Mouse (Mus musculus) CH12.LX (cell line): ENCODE results near the gene Nkx2-5. TPM values are rescaled to one million over a fixed set of nuclear protein-coding genes. Genes with fewer than 3 reads are reported as not detected.

ENCODE experiments used
- DNase-seq: peaks from one replicate; pipeline ENCODE4 v3.0.0-alpha.2; 2013; ENCODE audit errors: extremely low read depth
- H3K27ac ChIP-seq: 2 replicates; pipeline ENCODE4 v1.5.1; 2012; ENCODE audit warnings: low read depth, mild to moderate bottlenecking, control low read depth, moderate library complexity; ENCODE audit not compliant: insufficient read depth
- H3K27me3 ChIP-seq: replicated peaks from 2 replicates; pipeline ENCODE3; 2012; ENCODE audit warnings: inconsistent platforms
- H3K36me3 ChIP-seq, 2 experiments: replicated peaks in 1 of 2; 2 replicates each; pipeline versions ENCODE3 to v1.6.1; 2012; ENCODE audit warnings: inconsistent platforms in 1 of 2, low read length in 1 of 2, mild to moderate bottlenecking in 1 of 2, mixed read lengths in 1 of 2, moderate library complexity in 1 of 2; ENCODE audit not compliant: control insufficient read depth in 1 of 2, insufficient read depth in 1 of 2
- H3K4me1 ChIP-seq, 2 experiments: 2 replicates each; pipeline ENCODE4 v1.6.1; 2012; ENCODE audit warnings: inconsistent platforms in 1 of 2, moderate library complexity in 1 of 2; ENCODE audit not compliant: insufficient read depth in 2 of 2, control insufficient read depth in 1 of 2
- H3K4me2 ChIP-seq: 2 replicates; pipeline ENCODE4 v1.6.1; 2012; ENCODE audit warnings: low read depth, mild to moderate bottlenecking, control low read depth; ENCODE audit not compliant: poor library complexity, insufficient read depth, severe bottlenecking
- H3K4me3 ChIP-seq, 3 experiments: fragments of 150-350 bp in 1 of 3; sonication (generic) in 1 of 3; replicated peaks in 1 of 3; 2 replicates each; pipeline versions ENCODE3 to v1.5.1; 2011 to 2012; ENCODE audit warnings: low read depth in 2 of 3, low read length in 2 of 3, mild to moderate bottlenecking in 2 of 3, moderate library complexity in 2 of 3, control low read depth in 1 of 3, improper control_type of control experiment in 1 of 3, inconsistent platforms in 1 of 3, mixed read lengths in 1 of 3; ENCODE audit not compliant: poor library complexity in 1 of 3
- H3K79me2 ChIP-seq: replicated peaks from 2 replicates; pipeline ENCODE4 v1.6.1; 2012; ENCODE audit warnings: mild to moderate bottlenecking, moderate library complexity; ENCODE audit not compliant: control insufficient read depth, poor library complexity, insufficient read depth, severe bottlenecking; ENCODE audit errors: extremely low read depth
- H3K9ac ChIP-seq: 2 replicates; pipeline ENCODE4 v1.6.1; 2012; ENCODE audit warnings: low read depth, mild to moderate bottlenecking, control low read depth, moderate library complexity; ENCODE audit not compliant: insufficient read depth
- H3K9me3 ChIP-seq: replicated peaks from 2 replicates; pipeline ENCODE3; 2012; ENCODE audit warnings: low read length, inconsistent platforms, mixed read lengths
- CHD1 ChIP-seq: IDR thresholded peaks from 2 replicates; pipeline ENCODE4 v1.6.1; 2012; ENCODE audit warnings: low read depth, low read length, improper control_type of control experiment, inconsistent platforms
- CHD2 ChIP-seq: IDR thresholded peaks from 2 replicates; pipeline ENCODE4 v1.6.1; 2011; ENCODE audit warnings: low read length, improper control_type of control experiment
- CTCF ChIP-seq, 2 experiments: IDR thresholded peaks in 1 of 2; conservative IDR thresholded peaks in 1 of 2; 2 replicates each; pipeline ENCODE4 v1.5.1; 2011 to 2012; ENCODE audit warnings: low read depth in 2 of 2, low read length in 2 of 2, improper control_type of control experiment in 1 of 2, inconsistent platforms in 1 of 2, mild to moderate bottlenecking in 1 of 2, moderate library complexity in 1 of 2
- E2F4 ChIP-seq: IDR thresholded peaks from 2 replicates; pipeline ENCODE4 v1.6.1; 2011; ENCODE audit warnings: low read depth, low read length, improper control_type of control experiment; ENCODE audit not compliant: insufficient replicate concordance
- ELF1 ChIP-seq: IDR thresholded peaks from 2 replicates; pipeline ENCODE4 v1.6.1; 2014; ENCODE audit warnings: low read depth, mild to moderate bottlenecking, inconsistent platforms, low read length, improper control_type of control experiment
- GABPA ChIP-seq: IDR thresholded peaks from 2 replicates; pipeline ENCODE4 v1.6.1; 2012; ENCODE audit warnings: low read depth, low read length, improper control_type of control experiment, inconsistent platforms; ENCODE audit not compliant: insufficient replicate concordance
- JUN ChIP-seq: IDR thresholded peaks from 2 replicates; pipeline ENCODE4 v1.6.1; 2011; ENCODE audit warnings: low read depth, mild to moderate bottlenecking, low read length, improper control_type of control experiment, moderate library complexity; ENCODE audit not compliant: insufficient read depth
- JUND ChIP-seq: conservative IDR thresholded peaks from 2 replicates; pipeline ENCODE4 v1.6.1; 2011; ENCODE audit warnings: low read depth, low read length, improper control_type of control experiment
- KAT2A ChIP-seq: IDR thresholded peaks from 2 replicates; pipeline ENCODE4 v1.6.1; 2012; ENCODE audit warnings: low read length, improper control_type of control experiment, inconsistent platforms; ENCODE audit not compliant: insufficient replicate concordance
- MAFK ChIP-seq: IDR thresholded peaks from 2 replicates; pipeline ENCODE4 v1.6.1; 2011; ENCODE audit warnings: low read length, improper control_type of control experiment; ENCODE audit not compliant: insufficient replicate concordance
- MAX ChIP-seq: IDR thresholded peaks from 2 replicates; pipeline ENCODE4 v1.6.1; 2011; ENCODE audit warnings: low read length, improper control_type of control experiment
- MAZ ChIP-seq: IDR thresholded peaks from 2 replicates; pipeline ENCODE4 v1.6.1; 2012; ENCODE audit warnings: low read depth, mild to moderate bottlenecking, inconsistent platforms, low read length, improper control_type of control experiment, moderate library complexity
- MEF2A ChIP-seq: IDR thresholded peaks from 2 replicates; pipeline ENCODE4 v1.6.1; 2014; ENCODE audit warnings: low read depth, mild to moderate bottlenecking, inconsistent platforms, low read length, improper control_type of control experiment, borderline replicate concordance
- MXI1 ChIP-seq: IDR thresholded peaks from 2 replicates; pipeline ENCODE4 v1.6.1; 2011; ENCODE audit warnings: mild to moderate bottlenecking, low read depth, low read length, improper control_type of control experiment
- MYC ChIP-seq: IDR thresholded peaks from 2 replicates; pipeline ENCODE4 v1.6.1; 2011; ENCODE audit warnings: low read depth, mild to moderate bottlenecking, improper control_type of control experiment, low read length
- NELFE ChIP-seq: IDR thresholded peaks from 2 replicates; pipeline ENCODE4 v1.6.1; 2011; ENCODE audit warnings: low read depth, low read length, improper control_type of control experiment
- NRF1 ChIP-seq: IDR thresholded peaks from 2 replicates; pipeline ENCODE4 v1.6.1; 2014; ENCODE audit warnings: low read depth, mild to moderate bottlenecking, inconsistent platforms, low read length, improper control_type of control experiment, moderate library complexity
- PAX5 ChIP-seq: IDR thresholded peaks from 2 replicates; pipeline ENCODE4 v1.6.1; 2012; ENCODE audit warnings: low read length, inconsistent platforms, mixed read lengths
- POLR2A ChIP-seq: IDR thresholded peaks from 2 replicates; pipeline ENCODE4 v1.6.1; 2011; ENCODE audit warnings: low read depth, mild to moderate bottlenecking, improper control_type of control experiment, low read length
- POLR2AphosphoS2 ChIP-seq: IDR thresholded peaks from 2 replicates; pipeline ENCODE4 v1.6.1; 2011; ENCODE audit warnings: low read depth, low read length, improper control_type of control experiment
- RCOR1 ChIP-seq: conservative IDR thresholded peaks from 2 replicates; pipeline ENCODE4 v1.6.1; 2012; ENCODE audit warnings: low read depth, mild to moderate bottlenecking, inconsistent platforms, low read length, improper control_type of control experiment
- SMC3 ChIP-seq: IDR thresholded peaks from 2 replicates; pipeline ENCODE4 v1.6.1; 2011; ENCODE audit warnings: low read depth, low read length, improper control_type of control experiment
- TBP ChIP-seq: conservative IDR thresholded peaks from 2 replicates; pipeline ENCODE4 v1.6.1; 2011; ENCODE audit warnings: low read depth, low read length, improper control_type of control experiment
- TCF12 ChIP-seq: IDR thresholded peaks from 2 replicates; pipeline ENCODE4 v1.6.1; 2014; ENCODE audit warnings: low read depth, mild to moderate bottlenecking, inconsistent platforms, low read length, improper control_type of control experiment
- USF1 ChIP-seq: IDR thresholded peaks from 2 replicates; pipeline ENCODE4 v1.6.1; 2014; ENCODE audit warnings: low read depth, mild to moderate bottlenecking, inconsistent platforms, low read length, improper control_type of control experiment
- USF2 ChIP-seq: conservative IDR thresholded peaks from 2 replicates; pipeline ENCODE4 v1.6.1; 2011; ENCODE audit warnings: low read depth, low read length, improper control_type of control experiment
- ZC3H11A ChIP-seq: IDR thresholded peaks from 2 replicates; pipeline ENCODE4 v1.6.1; 2012; ENCODE audit warnings: low read depth, mild to moderate bottlenecking, inconsistent platforms, low read length, improper control_type of control experiment
- ZKSCAN1 ChIP-seq: IDR thresholded peaks from 2 replicates; pipeline ENCODE4 v1.6.1; 2012; ENCODE audit warnings: low read depth, inconsistent platforms, low read length, improper control_type of control experiment, borderline replicate concordance
- ZNF384 ChIP-seq: IDR thresholded peaks from 2 replicates; pipeline ENCODE4 v1.6.1; 2012; ENCODE audit warnings: low read depth, low read length, improper control_type of control experiment, inconsistent platforms
- dilution Hi-C: fragments of 300-500 bp; cut with MboI; formaldehyde crosslinking; loops from 2 replicates; pipeline ENCODE4 v1.14.3; 2020; ENCODE audit warnings: low sequenced_read_pairs; ENCODE audit not compliant: extremely low pct_unique_long_range_greater_than_20kb, extremely low pct_ligation_motif_present
- in situ Hi-C: fragments of 300-500 bp; cut with MboI; formaldehyde crosslinking; loops from 3 replicates; pipeline ENCODE4 v1.14.3; 2019; ENCODE audit warnings: low sequenced_read_pairs, low pct_ligation_motif_present, low pct_unique_long_range_greater_than_20kb, mixed read lengths
- polyA plus RNA-seq: library from polyadenylated mRNA; unstranded; fragments of >175 nt; gene quantifications from 2 replicates; pipeline ENCODE4 v1.2.1, GENCODE M21; 2012; ENCODE audit warnings: low read depth; ENCODE audit not compliant: insufficient read length
- total RNA-seq, 2 experiments: library from RNA; depleted of rRNA; stranded (reverse); fragments of 300-350 nt in 1 of 2; fragments of >200 nt in 1 of 2; gene quantifications; 2 replicates each; pipeline ENCODE4 v1.2.3; 2012 to 2014

Nkx2-5 gene
- total and polyA plus RNA-seq, 3 experiments, result not detected

DNA sequence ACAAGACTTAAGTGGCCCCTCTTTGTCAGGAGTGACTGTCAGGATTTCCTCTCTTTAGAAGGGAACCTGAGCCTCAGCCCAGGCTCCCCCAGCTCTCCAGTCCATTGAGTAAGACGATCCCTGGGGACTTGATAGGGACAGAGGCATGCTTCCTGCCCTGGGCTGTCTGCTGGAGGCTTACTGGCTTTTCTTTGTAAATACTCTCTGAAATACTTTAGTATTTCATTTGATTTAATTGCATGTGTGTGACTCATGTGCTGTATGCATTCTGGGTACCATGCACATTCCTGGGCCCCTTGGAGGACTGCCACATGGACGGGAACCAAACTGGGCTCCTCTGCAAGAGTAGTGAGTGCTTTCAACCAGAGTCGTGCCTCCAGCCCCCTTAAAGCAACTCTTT, 43.1 kb upstream of the Nkx2-5 start:
- no peak overlapping the region for H3K27ac ChIP-seq
- TF ChIP-seq JUND, result no peak
- TF ChIP-seq MAX, result no peak
- no peak for TF ChIP-seq RCOR1
- no peak for TF ChIP-seq CHD2
- no peak for TF ChIP-seq CTCF (conservative IDR thresholded peaks at IDR 0.05 in 1 of 2, IDR thresholded peaks at IDR 0.05 in 1 of 2; ENCODE audit: low read depth in 2 of 2, low read length in 2 of 2)
- TF ChIP-seq SMC3, result no peak
- no peak for TF ChIP-seq ZNF384
- no peak for TF ChIP-seq GABPA
- TF ChIP-seq USF1, result no peak
- TF ChIP-seq CHD1, result no peak
- TF ChIP-seq PAX5, result no peak
- H3K27me3 ChIP-seq, result no peaks in the 10 kb centered on the region
- no peak overlapping the region for H3K4me2 ChIP-seq
- H3K36me3 ChIP-seq, result peaks cover 0 to 8% of the 10 kb centered on the region in 2 experiments
- dilution Hi-C loops (no loop called here), in situ Hi-C loops (loop anchor here (5.0 to 10.0 kb wide), 3 partner anchors 106 to 413 kb away; partner anchors contain the start of gene Bnip1)
- H3K9ac ChIP-seq, result no peak overlapping the region
- no peaks in the 10 kb centered on the region for H3K9me3 ChIP-seq
- H3K4me1 ChIP-seq, result peaks cover 3 to 45% of the 10 kb centered on the region in 2 experiments; a peak in 3 of 4 replicates
- no peak overlapping the region for H3K4me3 ChIP-seq
- DNase-seq, result no peak
- H3K79me2 ChIP-seq, result peaks cover 9% of the 10 kb centered on the region; the same call in 1 of the 2 replicates

DNA sequence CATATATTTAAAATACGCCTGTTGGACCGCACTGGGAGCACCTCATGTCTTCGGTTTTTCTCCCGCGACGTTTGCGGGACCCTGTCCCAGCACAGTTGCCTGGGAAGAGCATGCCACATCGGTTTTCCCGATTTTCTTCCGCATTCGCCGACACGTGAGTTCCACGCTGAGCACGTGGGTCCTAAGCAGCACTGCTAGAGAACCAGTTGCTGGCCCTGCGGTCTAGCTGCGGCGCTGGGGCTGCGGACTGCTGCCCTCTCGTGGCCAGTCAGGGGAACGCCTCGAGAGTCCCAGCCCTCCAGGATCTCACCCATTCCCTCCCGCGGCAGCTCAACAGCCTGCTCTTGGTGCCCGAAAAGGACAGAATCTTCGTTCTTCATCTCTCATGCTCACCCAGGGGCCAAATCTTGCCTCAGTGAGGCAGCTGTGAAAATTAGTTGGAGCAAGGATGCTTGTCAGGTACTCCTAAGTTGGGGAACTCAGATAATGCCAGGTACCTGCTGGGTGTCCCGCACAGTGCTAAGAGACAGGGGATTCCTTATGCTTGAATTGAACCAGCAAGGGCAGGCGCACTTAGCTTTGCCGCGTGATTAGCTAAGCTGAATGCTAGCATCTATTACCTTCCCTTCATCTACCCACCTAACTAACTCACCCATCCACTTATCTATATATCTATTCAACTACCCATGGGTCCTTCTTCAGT, 41.4 kb upstream of the Nkx2-5 start:
- H3K4me1 ChIP-seq, result peaks cover 3 to 48% of the 10 kb centered on the region in 2 experiments; a peak in 3 of 4 replicates
- H3K27me3 ChIP-seq, result no peaks in the 10 kb centered on the region
- peaks cover 3% of the 10 kb centered on the region for H3K9me3 ChIP-seq
- dilution Hi-C loops, result no loop called here
- peak overlapping the region; percentile 29; the same call in 1 of the 2 replicates for H3K9ac ChIP-seq
- H3K27ac ChIP-seq, result no peak overlapping the region
- peak overlapping the region; percentile 67 for H3K4me2 ChIP-seq
- peak overlapping the region; percentile 71 to 80 (median 72) for H3K4me3 ChIP-seq
- peak; percentile 79 for DNase-seq
- peaks cover 9% of the 10 kb centered on the region; the same call in 1 of the 2 replicates for H3K79me2 ChIP-seq
- peaks cover 2 to 26% of the 10 kb centered on the region in 2 experiments for H3K36me3 ChIP-seq
- in situ Hi-C loops, result loop anchor here (5.0 to 10.0 kb wide), 3 partner anchors 104 to 411 kb away; partner anchors contain the start of gene Bnip1
- TF ChIP-seq NRF1 (peak; percentile 44; the same call in 1 of the 2 replicates), TBP (no peak), USF2 (peak; percentile 77), ELF1 (peak; percentile 89), ZNF384 (no peak), MAFK (no peak), MXI1 (peak; percentile 100), ZC3H11A (peak; percentile 88), KAT2A (no peak), RCOR1 (no peak), CTCF (conservative IDR thresholded peaks at IDR 0.05 in 1 of 2, IDR thresholded peaks at IDR 0.05 in 1 of 2; ENCODE audit: low read depth in 2 of 2, low read length in 2 of 2) (peak; percentile 72 to 97), ZKSCAN1 (no peak), JUN (no peak), MAZ (no peak), NELFE (peak; percentile 51; the same call in 1 of the 2 replicates), MYC (peak; percentile 100), E2F4 (no peak), MEF2A (peak; percentile 80; the same call in 1 of the 2 replicates), POLR2AphosphoS2 (no peak), TCF12 (peak; percentile 67; the same call in 1 of the 2 replicates), CHD2 (no peak), MAX (peak; percentile 99), POLR2A (peak; percentile 55), JUND (no peak), PAX5 (no peak), SMC3 (peak; percentile 94), GABPA (no peak)
